Mouse (Mus musculus): ENCODE results near the gene Efcab9.

Efcab9 gene

GRCm38 (mm10) chr11:32556333-32556990, 24.6 kb upstream of the Efcab9 start:
- no peak for DNase-seq

- DNase-seq: no peak
These were observed 23.3 kb upstream of the Efcab9 start for GRCm38 (mm10) chr11:32555103-32555689.

- DNase-seq: no peak
These were observed 22.5 kb upstream of the Efcab9 start for GRCm38 (mm10) chr11:32554141-32555091.

GRCm38 (mm10) chr11:32553311-32554140, 21.6 kb upstream of the Efcab9 start:
- no peak for DNase-seq

- peak; percentile 80 to 84 for DNase-seq
These were observed 20.7 kb upstream of the Efcab9 start for GRCm38 (mm10) chr11:32552401-32553090.

GRCm38 (mm10) chr11:32551579-32552297, 19.9 kb upstream of the Efcab9 start:
- no peak for DNase-seq

- DNase-seq: no peak
These were observed 19.2 kb upstream of the Efcab9 start for GRCm38 (mm10) chr11:32551056-32551455.

GRCm38 (mm10) chr11:32550102-32550501, 18.2 kb upstream of the Efcab9 start:
- no peak for DNase-seq

GRCm38 (mm10) chr11:32549236-32549635, 17.4 kb upstream of the Efcab9 start:
- no peak for DNase-seq

GRCm38 (mm10) chr11:32548240-32548639, 16.4 kb upstream of the Efcab9 start:
- peak in 1 of 2 experiments; percentile 61 for DNase-seq

GRCm38 (mm10) chr11:32547391-32547947, 15.6 kb upstream of the Efcab9 start:
- DNase-seq: no peak

- no peak for DNase-seq
These were observed 14.6 kb upstream of the Efcab9 start for GRCm38 (mm10) chr11:32546483-32546882.

- DNase-seq: no peak
These were observed 13.7 kb upstream of the Efcab9 start for GRCm38 (mm10) chr11:32545605-32546004.

- no peak for DNase-seq
These were observed 12.6 kb upstream of the Efcab9 start for GRCm38 (mm10) chr11:32544497-32544896.

- no peak for DNase-seq
These were observed 12.2 kb upstream of the Efcab9 start for GRCm38 (mm10) chr11:32544041-32544440.

GRCm38 (mm10) chr11:32542687-32543411, 11.0 kb upstream of the Efcab9 start:
- DNase-seq: peak in 1 of 2 experiments; percentile 75

GRCm38 (mm10) chr11:32542181-32542580, 10.3 kb upstream of the Efcab9 start:
- DNase-seq: no peak

GRCm38 (mm10) chr11:32540463-32540862, 8.6 kb upstream of the Efcab9 start:
- DNase-seq: no peak

- no peak for DNase-seq
These were observed 7.8 kb upstream of the Efcab9 start for GRCm38 (mm10) chr11:32539717-32540116.

- DNase-seq: no peak
These were observed 7.0 kb upstream of the Efcab9 start for GRCm38 (mm10) chr11:32538846-32539245.
